Mouse (Mus musculus) heart, adult 2 months (tissue): ENCODE measurements at regions not wholly inside any gene's neighbourhood (a gene's known extent, or its start where the extent isn't known, plus 50 kb on each side); places are given as distances from the start of the nearest gene placed in this dataset.

Experiments
- CTCF ChIP-seq: fragments of 200-600 bp; IDR thresholded peaks from 2 replicates; pipeline ENCODE4 v1.8.1; 2022; ENCODE audit warnings: antibody characterized with exemption, mild to moderate bottlenecking, moderate library complexity
- POLR2A ChIP-seq: fragments of 200-500 bp; IDR thresholded peaks from 2 replicates; pipeline ENCODE4 v1.6.1; 2011; ENCODE audit warnings: mild to moderate bottlenecking, low read depth, low read length, control low read depth; ENCODE audit not compliant: insufficient read depth

GRCm38 (mm10) chr12:47020810-47021348 is 202.2 kb upstream of the Nova1 start:
- TF ChIP-seq CTCF (no peak), POLR2A (no peak)
